Mouse (Mus musculus): ENCODE data around the gene Snx12.
"Not testable (repeated sequence)": the region's sequence is repeated elsewhere in the genome, so short reads cannot be mapped to it uniquely, and the experiment has no call there.

The Snx12 gene

DNA sequence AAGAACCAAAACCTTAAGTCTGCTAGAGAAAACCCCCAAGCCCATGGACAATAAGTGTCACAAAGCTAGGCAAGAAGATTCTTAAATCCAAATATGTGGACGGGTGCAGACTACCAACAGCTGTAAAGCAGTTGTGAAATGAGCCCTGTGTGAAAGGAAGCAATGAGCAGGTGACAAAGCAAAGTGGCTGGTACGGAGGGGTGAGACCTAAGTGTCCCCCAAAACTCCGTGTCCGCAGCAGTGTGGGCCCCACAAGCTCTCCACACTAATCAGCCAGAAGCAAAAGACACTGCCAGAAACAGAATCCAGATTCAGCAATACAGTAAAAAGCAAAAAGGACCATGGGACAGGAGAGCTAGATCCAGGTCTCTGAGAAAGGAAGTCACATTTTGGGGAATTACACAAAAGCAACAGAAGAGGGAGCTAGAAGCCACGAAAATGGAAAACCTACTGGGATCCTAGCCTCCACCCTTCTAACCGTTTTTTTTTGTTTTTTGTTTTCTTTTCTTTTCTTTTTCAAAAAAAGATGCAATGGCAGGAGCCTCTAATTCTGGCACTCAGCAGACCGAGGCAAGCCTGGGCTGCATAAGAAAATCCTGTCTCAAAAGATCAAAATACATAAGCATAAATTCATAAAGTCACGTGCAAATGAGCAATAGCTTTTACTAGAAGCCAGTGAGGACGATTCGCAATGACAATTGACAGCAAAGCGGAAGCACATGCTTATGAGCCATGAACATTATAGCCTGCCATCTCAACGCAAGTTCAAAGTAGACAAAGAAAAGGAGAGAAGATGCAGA is 90.2 kb downstream of the Snx12 start:
- peak; percentile 15 to 24 for DNase-seq (ENCODE audit: low spot score in 2 of 2)

GRCm38 (mm10) chrX:101131001-101131400 is 91.4 kb downstream of the Snx12 start:
- peak; percentile 7 to 58 for DNase-seq (ENCODE audit: low spot score in 2 of 2)

GRCm38 (mm10) chrX:101128559-101128958 is 93.8 kb downstream of the Snx12 start:
- no peak for DNase-seq (ENCODE audit: low spot score in 2 of 2)

- DNase-seq (ENCODE audit: low spot score in 2 of 2), result peak in 1 of 2 experiments; percentile 18
Measured at GRCm38 (mm10) chrX:101126977-101127376, 95.4 kb downstream of the Snx12 start.

DNA sequence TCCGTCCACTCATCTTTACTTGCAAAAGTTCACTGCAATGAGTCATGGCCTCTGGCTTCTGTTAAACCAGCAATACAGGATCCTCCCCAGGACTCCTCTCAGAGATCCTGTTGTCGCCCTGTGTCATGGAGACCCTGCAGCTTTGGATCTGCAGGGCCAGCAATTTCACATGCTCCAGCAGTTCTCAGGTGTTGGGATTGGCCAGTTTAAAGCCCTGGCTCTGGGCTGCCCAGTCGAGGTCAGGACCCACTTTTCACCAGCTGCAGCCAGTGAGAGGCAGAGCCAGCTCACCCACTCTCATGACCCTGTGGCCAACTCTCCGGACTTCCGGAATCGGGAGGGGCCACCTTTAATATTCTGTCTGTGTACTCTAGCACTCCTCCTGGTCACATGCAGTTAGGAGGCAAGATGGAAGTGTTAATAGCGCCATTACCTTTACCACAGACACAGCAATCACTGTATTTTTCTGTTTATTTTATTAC is 95.8 kb downstream of the Snx12 start:
- DNase-seq (ENCODE audit: low spot score in 2 of 2), result peak; percentile 14 to 22

DNA sequence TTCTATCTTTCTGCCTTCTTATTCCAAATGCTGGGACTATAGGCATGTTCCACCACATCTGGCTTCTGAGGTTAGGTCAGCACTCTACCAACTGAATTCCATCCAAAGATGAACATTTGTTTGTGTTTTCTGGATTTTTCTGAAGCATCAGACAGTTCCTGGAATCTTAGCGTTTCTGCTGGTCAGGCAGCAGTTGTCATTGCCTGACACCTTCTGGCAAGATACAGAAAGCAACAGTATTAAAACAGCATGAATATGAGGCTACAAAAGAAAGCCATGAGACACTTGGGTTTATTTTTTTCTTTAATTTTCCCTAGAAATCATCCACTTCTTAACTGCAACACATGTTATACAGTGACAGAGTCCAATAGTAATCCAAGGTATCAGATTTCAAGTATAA is 101.8 kb downstream of the Snx12 start:
- DNase-seq (ENCODE audit: low spot score in 2 of 2), result no peak

DNA sequence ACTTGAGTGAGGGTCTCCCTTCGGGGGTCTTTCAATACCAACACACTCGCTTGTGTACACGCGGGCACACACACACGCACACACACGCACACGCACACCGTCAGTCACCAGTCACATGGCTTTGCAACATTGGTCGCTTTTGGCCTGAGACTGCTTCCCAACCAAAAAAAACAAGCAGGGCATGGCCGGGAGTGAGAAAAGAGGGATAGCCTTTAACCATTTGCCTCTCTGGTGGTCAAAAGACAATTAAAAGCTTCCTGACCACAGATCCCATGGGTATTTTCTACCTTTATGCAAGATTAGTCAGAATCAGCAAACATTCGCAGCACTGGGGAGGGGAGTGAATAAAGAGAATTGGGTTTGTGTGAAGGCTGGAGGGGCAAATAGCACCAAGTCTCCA is 136.4 kb downstream of the Snx12 start, which contains the start of gene Slc7a3:
Gene Slc7a3, minus strand, starts transcription at position 101 of the 400 bp plus-strand sequence.
- no peak for DNase-seq (ENCODE audit: low spot score in 2 of 2)

- DNase-seq (ENCODE audit: low spot score in 2 of 2), result not testable (repeated sequence)
Measured at GRCm38 (mm10) chrX:101085211-101085610, 137.2 kb downstream of the Snx12 start.

GRCm38 (mm10) chrX:101084192-101084591 is 138.2 kb downstream of the Snx12 start:
- DNase-seq (ENCODE audit: low spot score in 2 of 2), result no peak

DNA sequence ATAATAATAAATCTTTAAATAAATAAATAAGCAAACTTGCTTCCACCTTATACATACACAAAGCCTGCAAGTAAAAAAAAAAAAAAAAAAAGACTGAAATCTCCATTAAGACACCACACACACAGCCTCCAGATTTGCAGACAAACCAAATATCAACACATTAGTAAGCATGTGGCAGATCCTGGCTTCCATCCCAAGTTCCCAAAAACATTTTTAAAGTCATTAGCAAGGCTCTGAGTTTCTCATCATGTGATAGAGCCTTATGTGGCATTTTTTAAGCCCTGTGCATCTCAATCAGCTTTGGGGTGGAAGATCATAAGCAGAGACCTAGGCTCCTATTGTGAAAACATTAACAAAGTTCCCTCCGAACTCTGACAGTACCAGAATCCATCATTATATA is 157.1 kb downstream of the Snx12 start:
- no peak for DNase-seq (ENCODE audit: low spot score in 2 of 2)

DNA sequence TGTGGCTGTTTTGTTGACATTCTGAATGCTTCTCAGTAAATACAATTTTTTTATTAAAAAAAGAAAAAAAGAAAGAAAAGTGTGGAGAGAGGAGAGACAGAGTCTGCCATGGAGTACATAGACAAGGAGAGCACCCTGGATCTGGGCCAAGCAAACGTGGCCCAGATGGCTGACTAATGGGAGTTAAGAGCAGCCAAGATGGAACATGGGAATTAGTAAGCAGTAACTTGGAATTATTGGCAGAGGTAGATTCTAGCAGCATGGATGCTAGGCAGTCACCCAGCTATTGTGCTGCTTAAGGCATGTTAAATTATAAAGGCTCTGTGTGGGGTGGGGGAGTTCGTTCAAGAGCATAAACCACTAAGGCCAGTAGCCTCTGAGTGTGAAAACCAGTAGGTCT is 158.9 kb downstream of the Snx12 start:
- DNase-seq (ENCODE audit: low spot score in 2 of 2), result no peak

DNA sequence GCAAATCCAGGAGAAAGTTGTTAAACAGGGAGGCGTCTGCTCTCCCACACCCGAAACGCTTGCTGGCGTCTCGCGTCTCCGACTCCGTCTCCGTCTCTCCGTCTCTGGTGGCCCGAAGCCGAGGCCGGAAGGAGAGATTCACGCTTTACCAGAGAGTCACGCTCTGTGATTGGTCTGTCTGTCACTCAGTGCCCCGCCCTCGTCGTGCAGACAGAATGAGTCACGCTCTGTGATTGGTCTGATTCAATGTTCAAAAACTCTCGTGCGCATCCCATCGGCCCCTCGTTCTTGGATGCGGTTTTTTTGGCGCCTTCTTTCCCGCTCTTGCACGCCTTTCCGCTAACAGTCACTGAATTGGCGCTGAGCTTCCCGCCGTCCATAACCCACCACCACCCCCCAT is 162.8 kb downstream of the Snx12 start, which contains the start of gene Tex11:
Gene Tex11, minus strand, starts transcription at position 127 of the 400 bp plus-strand sequence.
- DNase-seq (ENCODE audit: low spot score in 2 of 2), result no peak
